Mouse (Mus musculus): ENCODE measurements around the gene Map4k4.
A peak's percentile ranks its signal among the peaks of the same experiment; 100 is the strongest.

Map4k4 gene

GRCm38 (mm10) chr1:39898686-39899085 is 2.0 kb upstream of the Map4k4 start:
- DNase-seq (ENCODE audit: low spot score in 2 of 2): no peak

- DNase-seq (ENCODE audit: low spot score in 2 of 2): peak; percentile 27 to 34
These were observed 524 bp downstream of the Map4k4 start for GRCm38 (mm10) chr1:39901063-39901811.

GRCm38 (mm10) chr1:39901851-39902703 is 1.4 kb downstream of the Map4k4 start:
- DNase-seq (ENCODE audit: low spot score in 2 of 2): peak; percentile 22 to 38

- DNase-seq (ENCODE audit: low spot score in 2 of 2): no peak
These were observed 2.0 kb downstream of the Map4k4 start for GRCm38 (mm10) chr1:39902704-39903151.

GRCm38 (mm10) chr1:39904720-39905119 is 4.0 kb downstream of the Map4k4 start:
- no peak for DNase-seq (ENCODE audit: low spot score in 2 of 2)

- no peak for DNase-seq (ENCODE audit: low spot score in 2 of 2)
These were observed 6.2 kb downstream of the Map4k4 start for GRCm38 (mm10) chr1:39906921-39907320.

GRCm38 (mm10) chr1:39908976-39909375 is 8.3 kb downstream of the Map4k4 start:
- no peak for DNase-seq (ENCODE audit: low spot score in 2 of 2)

- DNase-seq (ENCODE audit: low spot score in 2 of 2): no peak
These were observed 10.7 kb downstream of the Map4k4 start for GRCm38 (mm10) chr1:39911446-39911845.

GRCm38 (mm10) chr1:39913256-39913655 is 12.5 kb downstream of the Map4k4 start:
- no peak for DNase-seq (ENCODE audit: low spot score in 2 of 2)

- no peak for DNase-seq (ENCODE audit: low spot score in 2 of 2)
These were observed 15.4 kb downstream of the Map4k4 start for GRCm38 (mm10) chr1:39916144-39916543.

GRCm38 (mm10) chr1:39917855-39918516 is 17.3 kb downstream of the Map4k4 start:
- no peak for DNase-seq (ENCODE audit: low spot score in 2 of 2)

- no peak for DNase-seq (ENCODE audit: low spot score in 2 of 2)
These were observed 17.9 kb downstream of the Map4k4 start for GRCm38 (mm10) chr1:39918517-39919115.

- DNase-seq (ENCODE audit: low spot score in 2 of 2): no peak
These were observed 19.9 kb downstream of the Map4k4 start for GRCm38 (mm10) chr1:39920616-39921015.

- no peak for DNase-seq (ENCODE audit: low spot score in 2 of 2)
These were observed 21.3 kb downstream of the Map4k4 start for GRCm38 (mm10) chr1:39921996-39922395.

- no peak for DNase-seq (ENCODE audit: low spot score in 2 of 2)
These were observed 22.0 kb downstream of the Map4k4 start for GRCm38 (mm10) chr1:39922714-39923113.

GRCm38 (mm10) chr1:39923395-39924337 is 23.0 kb downstream of the Map4k4 start:
- DNase-seq (ENCODE audit: low spot score in 2 of 2): no peak

GRCm38 (mm10) chr1:39931055-39931454 is 30.3 kb downstream of the Map4k4 start:
- no peak for DNase-seq (ENCODE audit: low spot score in 2 of 2)

GRCm38 (mm10) chr1:39932216-39932739 is 31.6 kb downstream of the Map4k4 start:
- DNase-seq (ENCODE audit: low spot score in 2 of 2): no peak

GRCm38 (mm10) chr1:39932922-39933321 is 32.2 kb downstream of the Map4k4 start:
- no peak for DNase-seq (ENCODE audit: low spot score in 2 of 2)

- no peak for DNase-seq (ENCODE audit: low spot score in 2 of 2)
These were observed 34.2 kb downstream of the Map4k4 start for GRCm38 (mm10) chr1:39934954-39935353.
